Mouse (Mus musculus) bone marrow macrophage, adult 2 months (primary cell): ENCODE measurements at regions not wholly inside any gene's neighbourhood (a gene's known extent, or its start where the extent isn't known, plus 50 kb on each side); places are given as distances from the start of the nearest gene placed in this dataset.

ENCODE experiments used
- H3K27ac ChIP-seq: 2 replicates; pipeline ENCODE4 v1.5.1; 2012; ENCODE audit warnings: low read depth, low read length; ENCODE audit not compliant: insufficient read depth
- H3K4me1 ChIP-seq: 2 replicates; pipeline ENCODE4 v1.6.1; 2012; ENCODE audit warnings: low read length; ENCODE audit not compliant: control insufficient read depth, insufficient read depth
- H3K4me3 ChIP-seq: 2 replicates; pipeline ENCODE4 v1.5.1; 2012; ENCODE audit warnings: mild to moderate bottlenecking, low read length, moderate library complexity; ENCODE audit not compliant: insufficient read depth
- CTCF ChIP-seq: IDR thresholded peaks from 2 replicates; pipeline ENCODE4 v1.5.1; 2012; ENCODE audit warnings: low read depth, mild to moderate bottlenecking, low read length, moderate library complexity
- POLR2A ChIP-seq: IDR thresholded peaks from 2 replicates; pipeline ENCODE4 v1.6.1; 2012; ENCODE audit warnings: mild to moderate bottlenecking, low read depth, low read length, borderline replicate concordance

DNA sequence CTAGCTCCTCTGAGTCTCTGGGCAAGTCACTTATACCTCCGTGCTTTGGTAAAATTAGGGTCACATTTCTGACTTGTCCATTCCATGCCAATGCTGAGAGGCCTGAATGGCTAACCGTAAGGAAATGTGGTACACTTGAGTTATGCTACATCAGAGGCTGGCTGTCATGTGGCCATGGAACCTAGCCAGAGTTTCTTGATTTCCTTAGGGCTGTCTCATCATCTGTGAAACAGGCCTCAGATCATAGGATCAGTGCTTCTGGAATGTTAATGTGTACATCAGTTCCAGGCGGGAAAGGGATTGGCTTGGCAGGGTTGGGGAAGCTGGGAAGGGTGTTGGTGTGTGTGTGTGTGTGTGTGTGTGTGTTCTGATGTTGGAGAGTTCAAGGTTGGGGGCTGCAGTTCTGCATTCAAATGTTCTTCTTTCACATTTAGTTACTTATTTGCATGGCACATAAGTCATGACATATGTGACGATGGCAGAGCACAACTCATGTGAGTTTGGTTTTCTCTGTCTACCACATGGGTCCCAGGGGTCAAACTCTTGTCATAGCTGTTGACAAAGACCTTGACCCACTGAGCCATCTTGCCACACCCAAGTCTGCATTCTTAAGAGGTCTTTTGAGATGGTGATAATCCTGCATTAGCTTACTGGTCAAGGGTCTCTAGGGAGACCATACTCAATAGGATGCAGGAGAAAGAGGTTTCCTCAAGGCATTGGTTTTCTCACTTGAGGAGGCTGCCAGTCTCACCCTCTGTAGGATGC lies 299.9 kb downstream of the Slc4a3 start:
- Histone ChIP-seq H3K4me3 (no peak overlapping the region), H3K27ac (no peak overlapping the region), H3K4me1 (no peaks in the 10 kb centered on the region)
- TF ChIP-seq CTCF (no peak), POLR2A (no peak)

DNA sequence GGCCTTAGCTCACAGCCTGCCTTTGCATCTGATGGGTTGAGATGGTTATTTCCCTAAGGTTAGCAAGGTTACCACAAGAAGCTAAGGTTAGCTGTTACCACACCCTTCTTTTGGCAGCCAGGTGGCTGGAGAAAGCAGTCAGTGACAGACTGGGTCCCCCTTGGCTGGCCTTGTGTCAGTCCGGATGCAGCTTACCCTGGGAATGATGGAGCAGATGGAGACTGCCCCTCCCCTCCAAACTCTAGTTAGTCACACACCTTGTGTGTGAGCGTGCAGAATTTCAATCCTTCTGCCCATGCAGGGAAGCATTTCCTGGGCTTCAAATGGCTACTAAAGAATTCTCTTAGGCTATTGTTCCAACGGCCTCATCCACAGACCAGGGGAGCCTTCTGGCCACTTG lies 301.6 kb downstream of the Slc4a3 start:
- no peak for TF ChIP-seq CTCF
- TF ChIP-seq POLR2A, result no peak
- no peaks in the 10 kb centered on the region for H3K4me1 ChIP-seq
- no peak overlapping the region for H3K4me3 ChIP-seq
- H3K27ac ChIP-seq, result no peak overlapping the region

GRCm38 (mm10) chr1:75848436-75848835 lies 302.4 kb downstream of the Slc4a3 start:
- TF ChIP-seq CTCF, result no peak
- TF ChIP-seq POLR2A, result no peak
- Histone ChIP-seq H3K27ac (no peak overlapping the region), H3K4me3 (no peak overlapping the region), H3K4me1 (no peaks in the 10 kb centered on the region)

DNA sequence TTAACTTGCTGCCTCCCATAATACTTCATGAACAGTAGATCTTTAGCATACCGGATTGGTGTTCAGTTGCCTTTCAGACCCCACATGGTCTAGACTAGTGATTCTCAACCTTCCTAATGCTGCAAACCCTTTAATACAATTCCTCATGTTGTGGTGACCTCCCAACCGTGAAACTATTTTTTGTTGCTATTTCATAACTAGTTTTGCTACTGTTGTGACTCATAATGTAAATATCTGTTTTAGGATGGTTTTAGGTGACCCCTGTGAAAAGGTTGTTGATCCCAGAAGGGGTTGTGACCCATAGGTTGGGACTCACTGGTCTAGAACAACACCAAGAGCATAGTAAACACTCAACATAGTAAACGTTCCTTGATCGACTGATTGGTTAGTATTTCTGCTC lies 304.1 kb downstream of the Slc4a3 start:
- no peak overlapping the region for H3K4me3 ChIP-seq
- H3K27ac ChIP-seq, result no peak overlapping the region
- H3K4me1 ChIP-seq, result no peaks in the 10 kb centered on the region
- TF ChIP-seq POLR2A (no peak), CTCF (no peak)

DNA sequence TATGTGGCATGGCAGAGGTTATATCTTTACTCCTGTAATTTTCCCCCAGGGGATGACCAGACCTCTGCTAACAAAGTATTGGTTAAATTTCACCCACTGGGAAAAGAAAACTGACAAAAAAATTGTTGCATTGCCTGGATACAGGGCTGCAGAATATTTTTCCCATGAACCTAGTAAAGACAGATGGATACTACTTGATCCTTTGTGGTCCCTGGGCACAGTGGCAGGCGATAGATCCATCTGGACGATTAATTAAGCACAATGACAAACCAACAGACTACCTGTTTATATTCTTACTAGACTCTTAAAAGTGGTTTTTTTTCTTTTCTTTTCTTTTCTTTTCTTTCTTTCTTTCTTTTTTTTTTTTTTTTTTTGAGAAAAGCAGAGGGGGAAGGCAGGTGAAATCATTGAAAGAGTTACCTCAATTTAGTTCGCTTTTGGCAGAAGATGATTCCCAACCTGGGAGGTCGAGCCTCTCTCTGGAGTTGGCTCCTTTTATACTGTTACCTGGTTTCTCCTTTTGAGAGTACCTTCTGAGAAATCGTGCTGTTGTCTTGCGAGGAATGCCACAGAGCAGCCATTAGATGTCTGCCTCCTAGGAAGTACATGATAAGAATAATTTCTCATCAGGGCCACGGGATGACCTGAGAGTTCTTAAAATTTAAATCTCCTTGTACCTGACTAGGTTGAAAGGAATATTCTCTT lies 312.6 kb downstream of the Slc4a3 start:
- Histone ChIP-seq H3K4me1 (no peaks in the 10 kb centered on the region), H3K4me3 (no peak overlapping the region), H3K27ac (no peak overlapping the region)
- TF ChIP-seq POLR2A (no peak), CTCF (no peak)

DNA sequence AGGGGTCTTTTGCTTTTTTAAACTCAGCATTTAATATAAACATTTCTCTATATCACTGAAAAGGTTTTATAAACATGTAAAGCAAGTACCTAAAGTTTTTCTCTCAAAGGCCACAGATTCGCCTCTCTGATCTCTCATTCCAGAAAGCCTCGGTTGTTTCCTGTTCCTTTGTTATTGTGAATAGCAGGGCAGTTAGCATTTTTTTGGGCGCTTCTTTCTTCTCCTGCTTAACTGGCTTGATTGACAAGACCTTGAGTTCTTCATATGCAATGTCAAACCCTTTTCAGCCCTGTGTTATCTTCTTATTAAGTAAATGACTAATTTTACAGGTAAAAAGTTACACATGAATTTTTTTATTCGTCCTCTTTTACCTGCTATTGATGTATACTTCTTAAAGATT lies 316.7 kb downstream of the Slc4a3 start:
- TF ChIP-seq CTCF (no peak), POLR2A (no peak)
- no peak overlapping the region for H3K27ac ChIP-seq
- H3K4me1 ChIP-seq, result no peaks in the 10 kb centered on the region
- H3K4me3 ChIP-seq, result no peak overlapping the region

- H3K27ac ChIP-seq, result no peak overlapping the region
- H3K4me3 ChIP-seq, result no peak overlapping the region
- no peaks in the 10 kb centered on the region for H3K4me1 ChIP-seq
- TF ChIP-seq POLR2A (no peak), CTCF (no peak)
Measured at GRCm38 (mm10) chr1:75866556-75866955, 320.5 kb downstream of the Slc4a3 start.

GRCm38 (mm10) chr1:75869414-75869813 lies 323.3 kb downstream of the Slc4a3 start:
- no peaks in the 10 kb centered on the region for H3K4me1 ChIP-seq
- TF ChIP-seq POLR2A (no peak), CTCF (no peak)
- no peak overlapping the region for H3K4me3 ChIP-seq
- H3K27ac ChIP-seq, result no peak overlapping the region

DNA sequence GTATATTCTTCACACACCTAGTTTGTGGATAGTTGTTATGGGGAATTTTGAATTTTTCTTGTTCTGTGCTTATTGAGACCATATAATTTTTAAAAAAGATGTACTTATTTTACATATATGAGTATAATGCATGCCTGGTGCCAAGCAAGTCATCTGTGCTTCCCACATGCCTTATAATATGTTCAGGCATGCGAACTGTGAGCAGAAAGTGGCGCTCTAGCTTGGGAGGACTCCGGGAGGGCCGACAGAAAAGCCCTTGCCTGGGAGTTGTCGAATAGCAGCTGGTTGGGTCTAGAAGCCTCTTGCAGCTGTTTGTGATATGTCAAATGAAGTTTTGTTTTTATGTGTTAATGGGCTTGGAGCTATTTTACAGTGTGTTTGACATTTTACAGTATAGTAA lies 323.8 kb downstream of the Slc4a3 start:
- no peak overlapping the region for H3K4me3 ChIP-seq
- no peak overlapping the region for H3K27ac ChIP-seq
- H3K4me1 ChIP-seq, result no peaks in the 10 kb centered on the region
- TF ChIP-seq CTCF, result no peak
- no peak for TF ChIP-seq POLR2A

DNA sequence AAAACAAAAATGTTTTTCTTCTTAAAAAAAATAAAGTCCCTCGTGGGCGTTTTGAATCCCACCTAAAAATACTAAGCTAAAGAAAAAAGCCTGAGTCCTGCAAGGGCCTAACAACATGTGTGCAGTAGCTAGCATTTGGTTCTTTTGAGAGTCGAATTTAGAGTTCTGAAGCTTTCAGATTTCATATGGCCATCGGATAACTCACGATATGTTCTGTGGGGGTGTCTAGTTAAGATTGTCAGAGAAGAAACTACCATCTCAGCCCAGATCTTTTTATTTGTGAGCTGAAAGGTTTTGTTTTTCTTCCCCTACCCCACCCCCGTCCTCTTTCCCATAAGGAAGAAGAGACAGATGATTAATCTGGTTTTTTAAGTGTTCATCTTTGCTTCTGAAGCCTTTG lies 327.8 kb downstream of the Slc4a3 start:
- TF ChIP-seq CTCF (no peak), POLR2A (no peak)
- H3K4me3 ChIP-seq, result no peak overlapping the region
- no peak overlapping the region for H3K27ac ChIP-seq
- H3K4me1 ChIP-seq, result no peaks in the 10 kb centered on the region
